Mouse (Mus musculus): ENCODE data around the gene Xrcc3.

DNA sequence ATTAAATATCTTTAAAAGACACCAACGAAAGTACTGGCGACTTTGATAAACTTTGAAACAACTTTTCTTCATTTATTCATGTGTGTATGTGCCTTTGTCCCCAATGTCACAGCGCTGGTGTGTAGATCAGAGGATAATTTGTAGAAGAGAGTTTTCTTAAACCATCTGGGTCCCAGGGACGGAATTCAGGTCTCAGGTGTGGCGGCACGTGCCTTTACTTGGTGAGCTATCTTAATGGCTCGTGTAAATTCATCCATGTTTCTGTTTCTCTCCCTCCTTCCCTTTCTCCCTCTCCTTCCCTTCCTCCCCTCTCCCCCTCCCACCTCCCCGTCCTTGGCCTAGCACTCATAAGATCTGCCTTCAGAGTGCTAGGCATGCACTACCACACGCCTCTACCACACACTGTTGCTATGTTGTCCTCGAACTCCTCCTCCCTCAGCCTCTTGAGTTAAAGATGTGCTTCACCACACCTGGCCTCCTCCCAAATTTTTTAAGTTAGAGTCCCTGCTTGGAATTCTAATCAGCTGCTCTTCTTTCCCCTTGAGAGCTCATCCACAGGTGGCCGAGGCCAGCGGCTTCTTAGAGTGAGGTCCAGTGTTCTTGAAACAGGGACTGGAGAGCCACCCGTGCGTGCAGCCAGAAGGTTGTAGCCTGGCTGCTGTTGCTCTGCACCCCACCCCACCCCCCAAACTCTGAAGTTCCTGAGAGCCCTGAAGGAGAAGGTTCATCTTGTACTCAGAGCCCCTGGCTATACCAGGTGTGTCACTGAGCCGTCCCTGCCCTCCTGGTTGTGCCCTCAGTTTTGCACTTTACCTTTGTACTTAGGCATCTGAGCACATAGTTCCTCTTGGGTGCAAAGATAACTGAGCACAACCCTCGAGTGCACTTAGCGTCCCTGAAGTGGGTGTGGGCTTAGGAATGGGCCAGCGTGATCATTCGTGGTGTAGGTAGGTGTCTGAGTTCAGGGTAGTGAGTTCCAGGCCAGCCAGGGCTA, 1.4 kb upstream of the Xrcc3 start:
- TF ChIP-seq CTCF (IDR thresholded peaks at IDR 0.05) (no peak), EP300 (IDR thresholded peaks at IDR 0.05) (peak; percentile 81)
